Mouse (Mus musculus): ENCODE results near the gene Tmem121b.

Gene Tmem121b

DNA sequence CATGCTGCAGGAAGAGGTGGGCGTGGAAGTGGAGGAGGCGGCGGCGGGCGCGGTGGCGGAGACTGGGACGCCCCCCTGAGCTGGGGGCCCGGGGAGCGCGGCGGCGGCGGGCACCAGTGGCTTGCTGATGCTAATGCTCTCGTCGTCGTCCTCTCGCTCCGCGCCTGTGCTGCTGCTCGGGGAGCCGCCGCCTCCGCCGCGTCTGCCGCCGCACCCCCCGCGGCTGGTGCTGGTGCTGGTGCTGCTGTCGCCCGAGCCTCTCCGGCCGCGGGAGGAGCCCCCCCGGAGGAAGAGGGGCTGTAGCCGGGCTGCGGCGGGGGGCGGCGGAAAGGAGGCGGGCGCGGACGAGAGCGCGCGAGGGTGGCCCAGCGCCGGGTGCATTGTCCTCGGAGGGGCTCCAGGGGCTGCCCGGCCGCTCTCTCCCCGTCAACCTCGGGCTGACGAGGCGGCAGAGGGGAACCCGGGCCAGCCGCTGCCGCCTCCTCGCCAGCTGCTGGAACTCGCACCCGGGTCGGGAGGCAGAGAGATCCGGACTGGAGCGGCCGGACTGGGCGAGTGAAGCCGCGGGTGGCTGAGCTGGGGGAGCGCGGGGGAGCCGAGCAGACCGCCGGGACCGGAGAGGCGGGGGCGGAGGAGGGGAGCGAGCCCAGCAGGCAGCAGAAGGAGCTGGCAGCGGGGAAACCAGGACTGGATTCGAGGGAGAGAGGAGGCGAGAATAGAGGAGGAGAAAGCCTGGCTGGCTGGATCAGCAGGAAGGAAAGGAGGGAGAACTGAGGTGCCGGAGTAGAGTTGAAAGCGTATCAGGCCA, at the start of gene Tmem121b:
TSS of gene Tmem121b (minus strand) at position 434 of the 808 bp plus-strand sequence.
- in situ Hi-C loops (cut with MseI, MboI) = no loop called here

DNA sequence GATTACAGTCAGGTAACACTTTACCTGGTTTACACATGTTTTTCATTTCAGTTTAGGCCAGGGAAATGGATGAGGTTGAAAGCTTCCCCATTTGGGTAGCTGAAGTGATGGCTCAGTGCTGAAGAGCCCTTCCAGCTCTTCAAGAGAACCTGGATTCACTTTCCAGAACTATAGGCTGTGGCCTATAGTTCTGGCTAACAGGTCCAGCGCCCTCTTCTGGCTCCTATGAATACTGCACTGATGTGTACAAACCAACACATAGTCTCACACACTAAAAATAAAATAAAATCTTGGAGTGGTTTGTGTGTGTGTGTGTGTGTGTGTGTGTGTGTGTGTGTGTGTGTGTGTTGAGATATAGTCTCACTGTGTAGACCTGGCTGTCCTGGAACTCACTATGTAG, 48.5 kb upstream of the Tmem121b start:
- in situ Hi-C loops (cut with MseI, MboI) = no loop called here

DNA sequence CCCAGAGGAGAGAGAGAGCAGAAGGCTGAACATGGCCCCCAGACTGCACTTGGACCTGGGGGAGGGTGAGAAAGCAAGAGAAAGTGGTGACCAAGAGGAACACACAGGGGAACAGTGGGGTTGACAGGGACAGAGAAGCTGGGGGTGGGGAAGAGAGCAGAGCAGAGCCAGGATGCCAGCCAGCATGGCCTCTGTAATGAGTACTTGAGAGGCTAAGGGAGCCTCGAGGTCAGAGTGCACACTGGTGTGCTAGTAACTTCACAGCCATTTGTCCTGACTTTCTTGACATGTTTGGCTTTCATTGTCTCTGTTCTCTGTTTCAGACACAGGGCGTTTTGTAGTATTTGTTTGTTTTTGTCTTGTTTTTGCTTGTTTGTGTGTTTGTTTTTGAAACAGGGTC, 47.8 kb upstream of the Tmem121b start:
- in situ Hi-C loops (cut with MseI, MboI) = no loop called here

DNA sequence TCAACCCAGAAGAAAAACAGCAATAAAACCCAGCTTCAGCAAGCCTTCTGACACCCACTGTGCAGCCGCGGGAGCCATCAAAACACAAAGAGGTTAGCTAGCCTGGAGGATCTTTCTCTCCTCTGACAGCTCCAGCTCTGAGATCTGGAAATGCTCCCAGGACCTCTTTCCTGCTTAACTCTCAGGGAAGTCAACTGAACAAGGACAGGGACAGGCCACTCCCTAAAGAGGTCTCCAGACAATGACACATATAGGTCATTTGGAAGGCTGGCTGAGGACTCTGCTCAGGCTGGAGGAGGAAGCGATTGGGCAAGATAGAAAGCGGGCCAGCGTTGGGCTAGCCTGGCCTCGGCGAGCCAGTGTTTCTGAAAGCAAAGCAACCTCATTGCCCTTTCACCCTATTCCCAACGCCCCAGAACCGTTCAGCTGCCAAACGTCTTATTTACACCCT, 46.2 kb upstream of the Tmem121b start:
- in situ Hi-C loops (cut with MseI, MboI) = no loop called here

DNA sequence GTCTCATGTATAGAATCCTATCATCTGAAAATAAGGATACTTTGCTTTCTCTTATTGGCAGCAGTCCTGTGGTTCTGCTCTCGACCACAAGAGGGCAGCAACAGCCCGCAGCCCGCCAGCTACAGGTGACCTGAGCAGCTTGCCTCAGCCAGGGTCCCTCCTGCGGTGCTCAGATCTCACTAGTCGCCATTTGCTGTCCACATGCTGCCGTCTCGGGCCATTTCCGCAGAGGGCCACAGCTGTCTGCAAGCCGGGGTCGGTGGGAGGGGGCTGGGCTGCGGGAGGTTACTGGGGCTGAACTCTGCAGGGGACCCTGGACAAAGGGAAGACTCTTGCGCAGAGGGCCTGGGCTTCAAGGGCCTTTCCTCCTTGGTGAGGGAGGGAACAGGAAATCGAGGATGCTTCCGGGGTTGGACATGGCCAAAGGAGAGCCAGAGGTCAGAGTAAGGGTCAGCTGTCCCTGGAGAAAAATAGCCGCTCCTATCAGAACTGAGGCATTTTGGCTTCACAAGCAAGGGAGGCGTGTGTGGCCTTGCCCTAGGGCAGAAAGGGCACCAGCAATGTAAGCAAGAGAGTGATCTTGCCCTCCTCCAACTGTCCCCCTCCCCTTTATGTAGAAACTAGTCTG, 45.6 kb upstream of the Tmem121b start:
- in situ Hi-C loops (cut with MseI, MboI) = no loop called here

DNA sequence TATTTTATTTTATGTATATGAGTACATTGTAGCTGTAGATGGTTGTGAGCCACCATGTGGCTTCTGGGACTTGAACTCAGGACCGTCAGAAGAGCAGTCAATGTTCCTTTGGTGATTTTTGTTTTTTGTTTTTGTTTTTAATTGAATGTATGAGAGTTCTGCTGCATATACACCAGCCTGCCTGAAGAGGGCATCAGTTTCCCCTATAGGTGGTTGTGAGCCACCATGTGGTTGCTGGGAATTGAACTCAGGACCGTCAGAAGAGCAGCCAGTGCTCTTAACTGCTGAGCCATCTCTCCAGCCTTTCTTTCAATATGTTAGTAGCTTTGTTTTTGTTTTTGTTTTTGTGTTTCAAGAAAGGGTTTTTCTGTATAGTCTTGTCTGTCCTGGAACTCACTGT, 42.7 kb upstream of the Tmem121b start:
- in situ Hi-C loops (cut with MseI, MboI) = no loop called here

DNA sequence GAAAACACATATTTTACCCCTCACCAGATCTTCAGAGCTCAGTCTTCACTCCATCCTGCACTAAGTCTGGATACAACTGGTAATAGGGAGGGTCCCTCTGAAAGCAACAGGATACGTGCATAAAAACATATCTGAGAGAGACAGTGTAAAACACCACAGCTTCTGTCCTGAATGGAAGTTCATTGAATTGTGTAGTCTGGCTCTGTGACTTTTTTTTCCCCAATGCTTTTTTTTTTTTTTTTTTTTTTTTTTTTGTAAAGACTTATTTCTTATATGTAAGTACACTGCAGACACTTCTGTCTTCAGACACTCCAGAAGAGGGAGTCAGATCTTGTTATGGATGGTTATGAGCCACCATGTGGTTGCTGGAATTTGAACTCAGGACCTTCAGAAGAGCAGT, 39.0 kb upstream of the Tmem121b start:
- in situ Hi-C loops (cut with MseI, MboI) = no loop called here

DNA sequence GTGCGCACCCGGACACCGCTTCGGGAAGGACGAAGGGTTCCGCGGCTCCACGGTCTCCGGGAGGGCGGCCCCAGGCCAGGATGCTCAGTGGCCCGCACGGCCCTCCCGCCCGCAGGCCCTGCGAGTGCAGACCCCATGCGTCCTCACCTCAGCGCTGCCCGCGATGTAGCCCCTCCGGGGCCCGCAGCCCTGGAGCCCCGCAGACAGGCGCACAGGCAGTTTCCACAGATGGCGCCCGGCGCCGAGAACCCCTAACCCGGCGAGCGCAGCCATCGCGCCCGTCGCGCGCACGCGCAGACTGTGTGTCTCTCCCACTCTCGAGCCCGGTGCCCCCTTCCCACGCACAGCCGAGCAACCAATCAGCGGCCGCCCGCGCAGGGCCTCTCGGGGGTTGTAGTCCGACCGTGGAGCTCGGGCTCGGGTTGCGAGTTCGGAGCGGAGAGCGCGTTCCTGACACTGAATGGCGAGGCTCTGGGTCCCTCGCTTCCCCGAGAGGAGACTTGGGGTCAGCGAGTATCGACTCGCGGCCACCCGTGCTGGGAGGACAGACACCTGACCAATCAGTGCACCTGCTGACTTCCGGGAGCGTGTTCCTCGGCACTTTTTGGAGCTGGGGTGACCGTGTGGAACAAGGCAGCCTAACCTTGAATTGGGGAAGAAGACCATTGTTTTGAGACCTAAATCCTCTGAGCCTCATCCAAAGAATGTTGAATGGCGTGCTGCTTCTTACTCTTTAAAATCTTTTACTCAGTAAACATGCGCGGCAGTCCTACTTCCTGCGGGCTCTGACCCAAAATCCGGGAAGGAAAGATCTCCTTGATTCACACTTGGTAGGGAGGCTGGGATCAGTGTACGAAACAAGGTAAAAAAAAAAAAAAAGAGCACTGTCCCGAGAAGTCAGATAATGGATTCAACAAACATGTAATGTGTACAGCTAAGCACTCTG, 37.7 kb upstream of the Tmem121b start, which contains the start of gene Hdhd5:
TSS of gene Hdhd5 (minus strand) at position 300 of the 946 bp plus-strand sequence.
- in situ Hi-C loops (cut with MseI, MboI) = no loop called here

DNA sequence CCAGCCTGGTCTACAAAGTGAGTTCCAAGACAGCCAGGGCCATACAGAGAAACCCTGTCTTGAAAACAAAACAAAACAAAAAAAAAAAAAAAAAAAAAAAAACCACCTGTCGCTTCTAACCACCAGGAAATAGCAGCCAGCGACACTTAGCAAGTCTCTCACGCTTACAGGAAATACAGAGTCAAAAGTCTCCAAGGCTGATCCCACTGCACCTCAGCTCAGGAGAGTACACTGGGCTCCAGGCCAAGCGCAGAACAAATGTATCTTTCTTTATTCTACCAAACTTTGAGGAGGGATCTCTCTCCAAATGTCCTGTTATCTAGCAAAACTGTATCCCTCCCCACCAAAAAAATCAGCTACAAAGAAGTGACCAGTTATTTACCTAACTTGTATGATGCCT, 35.5 kb upstream of the Tmem121b start:
- in situ Hi-C loops (cut with MseI, MboI) = no loop called here

DNA sequence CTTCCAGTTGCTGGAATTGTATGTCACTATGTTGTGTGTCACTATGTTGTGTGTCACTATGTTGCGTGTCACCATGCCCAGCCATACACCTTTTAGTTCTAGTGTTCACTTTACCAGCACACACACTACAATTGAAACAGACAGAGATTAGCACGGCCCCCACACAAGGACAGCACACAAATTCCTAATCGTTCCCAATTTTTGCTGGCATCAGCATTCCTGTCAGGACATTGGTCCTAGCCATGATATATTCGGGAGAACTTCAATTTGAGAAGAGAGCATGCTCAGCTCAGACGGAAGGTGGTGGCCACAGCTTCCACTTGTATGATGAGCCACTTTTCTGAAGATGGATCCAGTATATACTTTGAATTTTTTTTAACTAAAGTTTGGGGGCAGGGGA, 31.2 kb upstream of the Tmem121b start:
- in situ Hi-C loops (cut with MseI, MboI) = no loop called here

DNA sequence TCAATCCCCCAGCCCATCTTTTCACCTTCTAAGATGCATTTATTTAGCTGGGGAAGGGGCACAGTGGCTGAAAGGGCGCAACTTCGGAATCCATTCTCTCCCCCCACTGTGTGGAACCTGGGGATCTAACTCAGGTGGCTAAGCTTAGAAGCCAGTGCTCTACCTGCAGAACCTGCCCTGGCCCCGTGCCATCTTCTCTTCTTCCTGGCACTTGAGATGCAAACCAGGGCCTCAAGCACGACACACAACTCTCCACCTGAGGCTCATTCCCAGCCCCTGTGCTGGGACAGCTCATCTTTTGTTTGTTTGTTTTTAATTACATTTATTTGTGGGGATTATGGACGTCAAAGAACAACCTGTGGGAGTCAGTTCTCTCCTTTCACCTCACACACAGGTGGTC, 26.0 kb upstream of the Tmem121b start:
- in situ Hi-C loops (cut with MseI, MboI) = no loop called here

DNA sequence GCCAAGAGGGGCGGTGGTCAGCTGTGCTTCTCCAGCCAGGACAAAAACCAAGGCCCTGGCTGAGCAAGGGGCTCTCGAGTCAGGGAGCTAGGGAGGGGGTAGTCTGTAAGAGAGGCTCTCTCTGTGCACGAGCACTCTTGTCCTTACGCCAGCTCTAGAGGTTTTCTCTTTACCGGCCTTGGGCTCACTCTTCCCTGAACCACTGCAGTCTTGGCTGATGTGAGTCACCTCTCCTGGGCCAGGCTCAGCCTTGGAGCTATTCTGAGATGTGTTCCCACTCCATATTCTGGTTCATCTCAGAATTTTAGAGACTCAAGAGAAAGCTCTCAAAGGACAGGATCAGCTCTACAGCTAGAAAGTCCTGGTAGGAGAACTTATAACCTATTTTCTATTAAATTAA, 23.7 kb upstream of the Tmem121b start:
- in situ Hi-C loops (cut with MseI, MboI) = no loop called here

DNA sequence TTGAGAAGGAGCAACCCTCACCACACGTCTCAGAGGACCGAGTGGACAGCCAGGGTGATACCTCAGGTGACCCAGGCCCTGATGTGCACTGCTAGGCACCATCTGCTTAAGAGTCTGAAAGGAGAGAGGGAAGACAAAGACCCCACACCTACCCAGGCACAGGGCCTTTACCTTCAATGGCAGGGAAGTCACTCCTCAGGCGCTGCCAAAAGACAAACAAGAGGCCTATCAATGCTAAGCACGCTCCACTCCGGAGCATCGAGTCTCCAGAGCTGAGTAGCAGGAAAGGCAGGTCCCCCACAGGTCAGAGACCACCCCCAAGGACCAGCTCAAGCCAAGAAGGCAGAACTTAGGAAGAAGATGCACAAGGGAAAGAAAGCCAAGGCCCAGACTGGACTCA, 23.3 kb upstream of the Tmem121b start:
- in situ Hi-C loops (cut with MseI, MboI) = no loop called here

DNA sequence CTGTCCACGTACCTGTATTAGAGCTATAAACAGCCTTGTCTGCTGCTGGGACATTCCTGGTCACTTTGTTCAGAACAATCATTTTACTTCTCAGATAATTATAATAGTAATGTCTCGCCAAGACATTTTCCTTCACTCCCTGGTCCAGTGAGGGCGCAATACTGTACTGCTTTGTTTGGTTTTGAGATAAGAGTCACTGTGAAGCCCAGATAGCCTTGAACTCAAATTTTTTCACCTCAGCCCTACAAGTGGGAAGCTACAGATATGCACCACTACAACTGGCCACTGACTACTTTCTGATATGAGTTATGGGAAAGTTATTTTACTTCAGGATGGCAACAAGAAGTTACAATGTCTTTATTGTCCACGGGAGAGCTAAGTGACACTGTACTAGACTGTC, 22.8 kb upstream of the Tmem121b start:
- in situ Hi-C loops (cut with MseI, MboI) = no loop called here

DNA sequence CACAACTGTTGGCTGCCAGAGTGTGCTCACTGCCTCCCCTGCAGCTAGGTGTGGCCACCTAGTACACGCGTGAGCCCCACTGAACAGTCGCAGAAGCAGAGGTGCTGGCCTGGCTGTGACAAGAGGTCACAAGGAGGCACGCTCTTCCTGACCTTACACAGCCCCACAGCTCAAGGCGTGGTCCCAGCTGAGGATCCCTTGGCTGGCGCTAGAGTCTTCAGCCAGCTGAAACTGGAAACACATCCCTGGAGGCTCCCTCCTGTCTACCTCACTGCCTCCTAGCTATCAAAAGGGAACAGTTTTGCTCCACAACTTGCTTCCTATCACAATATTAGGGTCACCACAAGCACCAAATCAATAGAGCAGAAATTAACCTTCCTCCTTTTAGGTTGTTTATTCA, 17.6 kb upstream of the Tmem121b start:
- in situ Hi-C loops (cut with MseI, MboI) = no loop called here

DNA sequence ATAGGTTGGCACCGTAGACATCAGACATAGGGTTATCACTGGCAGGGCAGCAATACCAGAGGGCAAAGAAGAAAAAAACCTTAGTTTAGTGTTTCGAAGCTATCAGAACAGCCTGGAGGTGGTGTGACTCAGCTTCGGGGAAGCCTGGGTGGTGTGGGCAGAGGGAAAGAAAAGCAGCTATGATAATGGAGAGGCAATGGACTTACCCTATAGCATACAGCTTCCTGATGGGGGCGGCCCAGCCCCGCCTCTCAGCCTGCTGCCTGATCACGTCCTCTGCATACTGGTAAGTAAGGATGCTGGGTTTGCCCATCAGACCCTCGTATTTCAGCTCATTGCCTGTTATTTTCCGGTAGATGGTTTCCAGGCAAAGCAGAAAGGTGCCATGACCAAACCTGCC, 16.8 kb upstream of the Tmem121b start:
- in situ Hi-C loops (cut with MseI, MboI) = no loop called here

DNA sequence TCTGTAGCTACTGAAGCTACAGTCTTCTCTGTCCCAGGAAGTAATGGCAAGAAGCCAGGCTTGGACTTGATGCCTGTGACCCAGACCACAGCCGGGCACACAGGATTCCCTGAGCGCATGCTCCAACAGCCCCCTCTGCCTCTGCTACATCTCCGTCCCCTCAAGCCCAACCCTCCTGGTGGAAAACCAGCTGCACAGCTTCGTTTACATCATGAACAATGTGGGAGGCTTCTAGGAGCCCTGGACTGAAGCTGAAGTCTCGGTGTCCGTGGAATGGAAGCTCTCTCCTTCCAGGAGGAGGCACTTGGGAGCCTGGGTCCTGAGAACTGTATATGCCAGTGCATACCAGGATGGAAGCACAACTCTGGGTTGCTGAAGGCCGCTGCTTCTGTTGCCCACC, 16.4 kb upstream of the Tmem121b start:
- in situ Hi-C loops (cut with MseI, MboI) = no loop called here

DNA sequence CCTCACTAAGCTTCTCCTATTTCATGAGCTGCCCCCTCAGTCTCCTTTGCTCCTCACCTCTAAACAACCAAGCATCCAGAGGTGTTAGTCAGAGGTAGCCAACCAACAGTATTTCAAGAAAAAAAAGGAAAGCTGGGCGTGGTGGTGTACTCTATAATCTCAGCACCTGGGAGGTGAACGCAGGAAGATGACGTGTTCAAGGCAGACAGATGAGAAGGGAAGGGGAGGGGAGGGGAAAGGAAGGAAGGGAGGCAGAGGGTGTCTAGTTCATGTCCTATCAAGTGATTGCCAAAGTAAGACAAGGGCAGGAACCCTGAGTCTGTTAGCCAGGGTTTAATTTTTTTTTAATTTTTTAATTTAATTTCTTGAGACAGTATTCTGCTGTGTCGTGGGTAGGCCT, 15.0 kb upstream of the Tmem121b start:
- in situ Hi-C loops (cut with MseI, MboI) = no loop called here

DNA sequence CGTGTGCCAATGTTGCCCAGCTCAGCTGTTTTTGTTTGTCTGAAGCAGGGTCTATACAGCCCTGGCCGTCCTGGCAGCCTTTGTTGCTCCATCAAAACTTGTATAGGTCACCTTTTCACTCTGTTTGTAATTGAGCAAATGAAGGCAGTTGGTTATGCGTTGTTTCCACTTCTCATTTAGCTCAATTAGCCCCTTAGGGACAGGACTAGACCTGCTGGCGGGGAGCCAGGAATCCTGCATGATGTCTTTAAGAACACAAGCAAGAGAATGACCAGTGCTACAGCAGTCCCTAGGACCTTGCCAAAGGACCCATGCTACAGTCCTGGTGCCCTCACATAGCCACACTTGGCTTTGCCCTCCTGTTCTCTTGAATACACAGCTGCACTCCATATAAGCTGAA, 11.9 kb upstream of the Tmem121b start:
- in situ Hi-C loops (cut with MseI, MboI) = no loop called here

DNA sequence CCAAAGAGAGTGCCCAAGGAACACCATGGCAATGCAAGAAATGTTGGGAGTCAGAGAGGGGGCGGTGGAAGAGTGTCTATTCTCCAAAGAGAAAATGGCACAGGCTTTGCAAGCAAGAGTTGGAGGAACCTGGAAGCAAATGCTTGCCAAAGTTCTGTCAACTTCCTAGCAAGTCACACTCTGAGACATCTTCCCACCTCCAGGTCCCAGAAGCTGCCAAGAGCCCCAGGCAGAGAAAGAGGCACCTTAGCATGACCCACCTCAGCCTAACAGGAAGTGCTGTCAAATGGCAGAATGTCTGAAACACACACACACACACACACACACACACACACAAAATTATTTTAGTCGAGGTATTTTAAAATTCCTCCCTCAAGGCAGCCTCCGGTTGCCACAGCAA, 10.4 kb upstream of the Tmem121b start:
- in situ Hi-C loops (cut with MseI, MboI) = no loop called here

DNA sequence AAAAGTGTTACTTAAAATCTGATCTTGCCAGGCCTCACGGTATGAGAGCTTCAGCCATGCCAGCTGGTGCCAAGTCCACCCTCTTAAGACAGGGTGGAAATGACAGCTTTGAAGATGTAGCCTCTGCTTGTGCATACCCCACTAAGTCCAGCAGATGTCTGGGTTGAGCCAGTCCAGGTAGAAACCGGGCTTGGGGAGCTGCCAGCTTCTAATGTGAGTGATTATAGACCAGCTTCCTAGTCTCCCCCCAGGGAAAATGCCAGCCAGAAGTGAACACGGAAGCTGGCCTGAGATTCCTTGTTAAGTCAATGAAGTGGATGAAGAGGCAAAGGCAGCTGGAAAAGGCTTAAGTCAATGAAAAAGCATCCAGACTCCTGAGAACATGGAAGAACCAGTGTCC, 2.9 kb upstream of the Tmem121b start:
- in situ Hi-C loops (cut with MseI, MboI) = no loop called here

All from mouse trophoblast stem cell (cell line).